Mouse (Mus musculus): Measurements from ENCODE around the gene Prrt2.

Prrt2 gene

GRCm38 (mm10) chr7:127004122-127004875 is 16.7 kb downstream of the Prrt2 start:
- no peak for DNase-seq (ENCODE audit: extremely low spot score, low read depth, low spot score)

- no peak for DNase-seq (ENCODE audit: extremely low spot score, low read depth, low spot score)
Observed at GRCm38 (mm10) chr7:127003620-127004019, 17.4 kb downstream of the Prrt2 start.

GRCm38 (mm10) chr7:126999568-126999967 is 21.4 kb downstream of the Prrt2 start:
- DNase-seq (ENCODE audit: extremely low spot score, low read depth, low spot score) = no peak

- DNase-seq (ENCODE audit: extremely low spot score, low read depth, low spot score) = no peak
Observed at GRCm38 (mm10) chr7:126996449-126996848, 24.6 kb downstream of the Prrt2 start.

- no peak for DNase-seq (ENCODE audit: extremely low spot score, low read depth, low spot score)
Observed at GRCm38 (mm10) chr7:126988816-126989215, 32.2 kb downstream of the Prrt2 start.

GRCm38 (mm10) chr7:126986319-126986718 is 34.7 kb downstream of the Prrt2 start:
- no peak for DNase-seq (ENCODE audit: extremely low spot score, low read depth, low spot score)

GRCm38 (mm10) chr7:126984667-126985444 is 36.2 kb downstream of the Prrt2 start:
- no peak for DNase-seq (ENCODE audit: extremely low spot score, low read depth, low spot score)

- no peak for DNase-seq (ENCODE audit: extremely low spot score, low read depth, low spot score)
Observed at GRCm38 (mm10) chr7:126983113-126983512, 37.9 kb downstream of the Prrt2 start.

GRCm38 (mm10) chr7:126982054-126982453 is 39.0 kb downstream of the Prrt2 start:
- no peak for DNase-seq (ENCODE audit: extremely low spot score, low read depth, low spot score)

GRCm38 (mm10) chr7:126981601-126982000 is 39.4 kb downstream of the Prrt2 start:
- no peak for DNase-seq (ENCODE audit: extremely low spot score, low read depth, low spot score)

GRCm38 (mm10) chr7:126978841-126979240 is 42.2 kb downstream of the Prrt2 start:
- DNase-seq (ENCODE audit: extremely low spot score, low read depth, low spot score) = no peak

GRCm38 (mm10) chr7:126976878-126977459 is 44.0 kb downstream of the Prrt2 start:
- no peak for DNase-seq (ENCODE audit: extremely low spot score, low read depth, low spot score)

- DNase-seq (ENCODE audit: extremely low spot score, low read depth, low spot score) = peak; percentile 92
Observed at GRCm38 (mm10) chr7:126975950-126976866, 44.8 kb downstream of the Prrt2 start, which contains the start of gene Cdiptos. Cdiptos (minus strand) TSS chr7:126976098.

GRCm38 (mm10) chr7:126975893-126975949 is 45.3 kb downstream of the Prrt2 start, which contains the start of gene Cdipt:
Cdipt (plus strand) TSS chr7:126975914.
- no peak for DNase-seq (ENCODE audit: extremely low spot score, low read depth, low spot score)

- DNase-seq (ENCODE audit: extremely low spot score, low read depth, low spot score) = no peak
Observed at GRCm38 (mm10) chr7:126975493-126975892, 45.5 kb downstream of the Prrt2 start.

Measured in hindlimb bud, embryonic 11.5 days (tissue).